Mouse (Mus musculus) kidney, embryonic 14.5 days (tissue): ENCODE measurements around the gene Tha1. TPM values are rescaled to one million over a fixed set of nuclear protein-coding genes. Genes with fewer than 3 reads are reported as not detected.

ENCODE experiments used
- ATAC-seq: fragments of 200-750 bp; cut with Nextera tagmentation; 2 replicates; pipeline ENCODE4 v1.8.0; 2017; ENCODE audit warnings: moderate number of reproducible peaks, mild to moderate bottlenecking, moderate TSS enrichment, moderate library complexity; ENCODE audit not compliant: low FRiP score, low TSS enrichment
- H3K27ac ChIP-seq: fragments of 300-500 bp; sonication (generic); 2 replicates; pipeline ENCODE4 v1.5.1; 2014; ENCODE audit warnings: low read depth, mild to moderate bottlenecking, low read length, moderate library complexity, mixed read lengths
- H3K27me3 ChIP-seq: fragments of 300-500 bp; sonication (generic); 2 replicates; pipeline ENCODE4 v1.6.1; 2014; ENCODE audit warnings: mild to moderate bottlenecking, low read length; ENCODE audit not compliant: control insufficient read depth, insufficient read depth
- H3K36me3 ChIP-seq: fragments of 300-500 bp; sonication (generic); 2 replicates; pipeline ENCODE4 v1.6.1; 2014; ENCODE audit warnings: low read length, mixed read lengths; ENCODE audit not compliant: control insufficient read depth, insufficient read depth
- H3K4me1 ChIP-seq: fragments of 300-500 bp; sonication (generic); 2 replicates; pipeline ENCODE4 v1.6.1; 2014; ENCODE audit warnings: low read length, mixed read lengths; ENCODE audit not compliant: control insufficient read depth, insufficient read depth
- H3K4me2 ChIP-seq: fragments of 300-500 bp; sonication (generic); replicated peaks from 2 replicates; pipeline ENCODE4 v1.6.1; 2014; ENCODE audit warnings: low read depth, mild to moderate bottlenecking, low read length
- H3K4me3 ChIP-seq: fragments of 300-500 bp; sonication (generic); 2 replicates; pipeline ENCODE4 v1.5.1; 2014; ENCODE audit warnings: mild to moderate bottlenecking, low read length
- H3K9ac ChIP-seq: fragments of 300-500 bp; sonication (generic); 2 replicates; pipeline ENCODE4 v1.6.1; 2014; ENCODE audit warnings: low read depth, mild to moderate bottlenecking, low read length, moderate library complexity
- H3K9me3 ChIP-seq: fragments of 300-500 bp; sonication (generic); 2 replicates; pipeline ENCODE4 v1.6.1; 2016; ENCODE audit warnings: low read length; ENCODE audit not compliant: control insufficient read depth
- WGBS: fragments of 180-500 bp; shearing (Covaris S2); extraction: QIAGEN DNeasy Blood & Tissue Kit; methylation state at CpG from one replicate; pipeline ENCODE4 v1.1.7; 2014; 5-methylcytosine and 5-hydroxymethylcytosine counted together
- polyA plus RNA-seq: library from polyadenylated mRNA; unstranded; fragments of >200 nt; fragmentation: Nextera tagmentation; extraction: Ambion mirVana; gene quantifications from 2 replicates; pipeline ENCODE4 v1.2.1, GENCODE M21; 2014

Gene Tha1
- polyA plus RNA-seq, 1 experiment from 2014 or later: 5.1 TPM

- peaks cover 18% of the 10 kb centered on the region for H3K27me3 ChIP-seq
- peaks cover 19% of the 10 kb centered on the region; the same call in 1 of the 2 replicates for H3K4me1 ChIP-seq
- no peak for ATAC-seq
- no peak overlapping the region for H3K9ac ChIP-seq
- H3K4me3 ChIP-seq: no peak overlapping the region
- WGBS: 35% methylated on average over 11 of the region's 11 CpGs
- H3K27ac ChIP-seq: no peak overlapping the region
- no peaks in the 10 kb centered on the region for H3K36me3 ChIP-seq
- no peaks in the 10 kb centered on the region for H3K9me3 ChIP-seq
- H3K4me2 ChIP-seq: no peak overlapping the region
Observed at GRCm38 (mm10) chr11:117863174-117863856, 10.0 kb downstream of the Tha1 start.

- no peak for ATAC-seq
- Histone ChIP-seq H3K9me3 (0 out of 2 replicates have a peak, but pooled peaks cover 2% of the 10 kb centered on the region), H3K27me3 (peaks cover 18% of the 10 kb centered on the region), H3K4me3 (peak within 1 kb of the TSS; percentile 10; the same call in 1 of the 2 replicates), H3K4me1 (peaks cover 12% of the 10 kb centered on the region; the same call in 1 of the 2 replicates), H3K36me3 (peaks cover 20% of the 10 kb centered on the region), H3K27ac (no peak within 1 kb of the TSS), H3K9ac (peak within 1 kb of the TSS; percentile 45), H3K4me2 (peak within 1 kb of the TSS; percentile 32)
- WGBS: 3% methylated on average over 23 of the region's 23 CpGs
Observed at GRCm38 (mm10) chr11:117860601-117861000, 12.7 kb downstream of the Tha1 start, which contains the start of gene Tmem235. TSS of gene Tmem235 (plus strand) at chr11:117860752.

- no peak overlapping the region for H3K27ac ChIP-seq
- H3K4me2 ChIP-seq: no peak overlapping the region
- WGBS: 35% methylated on average over 3 of the region's 3 CpGs
- H3K4me1 ChIP-seq: 0 out of 2 replicates have a peak, but pooled peaks cover 8% of the 10 kb centered on the region
- no peak overlapping the region for H3K9ac ChIP-seq
- peaks cover 40% of the 10 kb centered on the region for H3K36me3 ChIP-seq
- no peak for ATAC-seq
- 0 out of 2 replicates have a peak, but pooled peaks cover 2% of the 10 kb centered on the region for H3K9me3 ChIP-seq
- no peak overlapping the region for H3K4me3 ChIP-seq
- H3K27me3 ChIP-seq: peaks cover 18% of the 10 kb centered on the region
Observed at GRCm38 (mm10) chr11:117858392-117858791, 14.9 kb downstream of the Tha1 start.

GRCm38 (mm10) chr11:117857462-117857861 is 15.8 kb downstream of the Tha1 start:
- ATAC-seq: no peak

GRCm38 (mm10) chr11:117855975-117856374 is 17.3 kb downstream of the Tha1 start:
- peaks cover 13% of the 10 kb centered on the region for H3K27me3 ChIP-seq
- no peak overlapping the region for H3K27ac ChIP-seq
- H3K4me1 ChIP-seq: 0 out of 2 replicates have a peak, but pooled peaks cover 8% of the 10 kb centered on the region
- no peak for ATAC-seq
- H3K9me3 ChIP-seq: 0 out of 2 replicates have a peak, but pooled peaks cover 2% of the 10 kb centered on the region
- H3K36me3 ChIP-seq: peaks cover 56% of the 10 kb centered on the region
- no peak overlapping the region for H3K9ac ChIP-seq
- WGBS: 56% methylated on average over 1 of the region's 1 CpGs
- no peak overlapping the region for H3K4me2 ChIP-seq
- H3K4me3 ChIP-seq: no peak overlapping the region

More at GRCm38 (mm10) chr11:117857462-117857861, 15.8 kb downstream of the Tha1 start:
- Histone ChIP-seq H3K27me3 (peaks cover 18% of the 10 kb centered on the region), H3K4me3 (no peak overlapping the region), H3K9me3 (0 out of 2 replicates have a peak, but pooled peaks cover 2% of the 10 kb centered on the region), H3K4me1 (0 out of 2 replicates have a peak, but pooled peaks cover 8% of the 10 kb centered on the region), H3K9ac (no peak overlapping the region), H3K36me3 (peaks cover 49% of the 10 kb centered on the region), H3K27ac (no peak overlapping the region), H3K4me2 (no peak overlapping the region)
- WGBS: 89% methylated on average over 10 of the region's 10 CpGs

DNA sequence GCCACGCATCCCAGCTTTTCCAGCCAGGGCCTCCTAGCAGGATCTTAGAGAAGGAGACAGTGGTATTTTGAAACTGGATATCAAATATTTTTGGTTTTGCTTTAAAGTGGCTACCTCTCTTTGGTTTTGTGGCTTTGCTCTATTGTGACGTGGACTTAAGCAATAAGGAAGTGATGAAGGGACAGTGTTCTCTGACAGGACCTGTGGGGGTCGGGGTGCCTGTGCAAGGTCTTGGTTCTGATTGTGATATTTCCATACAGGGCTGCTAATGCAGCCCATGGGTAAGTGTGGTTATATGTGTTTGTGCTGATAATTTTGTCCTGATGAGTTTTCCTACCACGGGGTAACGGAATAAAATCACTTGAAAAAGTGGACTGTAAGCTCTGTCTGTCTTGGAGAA is 17.9 kb downstream of the Tha1 start:
- ATAC-seq: no peak
- H3K36me3 ChIP-seq: peaks cover 56% of the 10 kb centered on the region

GRCm38 (mm10) chr11:117854241-117854640 is 19.0 kb downstream of the Tha1 start:
- H3K36me3 ChIP-seq: peaks cover 56% of the 10 kb centered on the region
- H3K27me3 ChIP-seq: no peaks in the 10 kb centered on the region
- H3K9ac ChIP-seq: no peak overlapping the region
- H3K4me1 ChIP-seq: peaks cover 10% of the 10 kb centered on the region
- H3K4me2 ChIP-seq: no peak overlapping the region
- H3K27ac ChIP-seq: no peak overlapping the region
- ATAC-seq: no peak
- 0 out of 2 replicates have a peak, but pooled peaks cover 2% of the 10 kb centered on the region for H3K9me3 ChIP-seq
- no peak overlapping the region for H3K4me3 ChIP-seq
- 92% methylated on average over 9 of the region's 9 CpGs for WGBS

More for the DNA sequence above, 17.9 kb downstream of the Tha1 start:
- Histone ChIP-seq H3K9ac (no peak overlapping the region), H3K27me3 (peaks cover 7% of the 10 kb centered on the region; the same call in 1 of the 2 replicates), H3K9me3 (0 out of 2 replicates have a peak, but pooled peaks cover 2% of the 10 kb centered on the region), H3K4me2 (no peak overlapping the region), H3K4me1 (peaks cover 7% of the 10 kb centered on the region), H3K27ac (no peak overlapping the region), H3K4me3 (no peak overlapping the region)
- WGBS: 81% methylated on average over 5 of the region's 5 CpGs

DNA sequence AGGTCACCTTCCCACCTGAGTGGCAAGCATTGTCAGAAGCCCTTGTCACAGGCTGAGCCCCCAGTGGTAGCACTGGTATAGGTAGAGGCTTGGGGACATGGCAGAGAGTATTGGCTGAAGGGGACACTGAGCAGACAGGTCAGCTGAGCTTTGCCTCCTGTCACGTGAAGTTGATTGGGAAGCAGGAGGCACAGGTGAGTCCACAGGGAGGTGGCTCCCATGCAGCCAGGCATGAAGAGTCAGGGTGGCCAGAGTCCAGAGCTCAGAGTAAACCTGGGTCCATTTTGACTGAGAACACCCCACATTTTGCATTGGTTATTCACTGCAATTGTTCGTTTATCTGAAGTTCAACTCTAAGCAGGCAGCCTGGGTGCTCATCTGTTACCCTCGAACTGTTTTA is 20.4 kb downstream of the Tha1 start:
- 0 out of 2 replicates have a peak, but pooled peaks cover 2% of the 10 kb centered on the region for H3K9me3 ChIP-seq
- no peak overlapping the region for H3K4me3 ChIP-seq
- no peak overlapping the region for H3K4me2 ChIP-seq
- H3K9ac ChIP-seq: no peak overlapping the region
- H3K27ac ChIP-seq: no peak overlapping the region
- 83% methylated on average over 3 of the region's 3 CpGs for WGBS
- peaks cover 56% of the 10 kb centered on the region for H3K36me3 ChIP-seq
- ATAC-seq: no peak
- H3K27me3 ChIP-seq: no peaks in the 10 kb centered on the region
- peaks cover 16% of the 10 kb centered on the region for H3K4me1 ChIP-seq
